Mouse (Mus musculus) Patski (cell line): Measurements from ENCODE around the gene Poc5. TPM values are rescaled to one million over a fixed set of nuclear protein-coding genes. Genes with fewer than 3 reads are reported as not detected.

ENCODE experiments used
- ATAC-seq: fragments of 100-300 bp; one replicate; pipeline ENCODE4 v1.8.0; 2021
- CTCF ChIA-PET: fragments of 350-600 bp; sonication (Branson Sonifier 250); formaldehyde crosslinking; loops from one replicate; lab custom pipeline; 2022; ENCODE audit warnings: inconsistent platforms; lab: Charles Lee
- POLR2A ChIA-PET: fragments of 350-600 bp; sonication (Branson Sonifier 250); formaldehyde crosslinking; loops from one replicate; lab custom pipeline; 2022; ENCODE audit warnings: antibody characterized with exemption, inconsistent platforms; lab: Charles Lee
- DNase-seq: peaks from one replicate; pipeline ENCODE4 v3.0.0-alpha.2; 2011; ENCODE audit warnings: low read depth, low spot score
- H3K27me3 ChIP-seq: fragments of 371-371 bp; one replicate; pipeline ENCODE4 v1.5.1; 2021
- CTCF ChIP-seq: fragments of 100-300 bp; IDR thresholded peaks from one replicate; pipeline ENCODE4 v1.5.1; 2021
- in situ Hi-C: fragments of 300-500 bp; cut with MboI; formaldehyde crosslinking; loops from 3 replicates; pipeline ENCODE4 v1.11.1; 2018; ENCODE audit warnings: low pct_unique_long_range_greater_than_20kb, mixed read lengths
- polyA plus RNA-seq: library from polyadenylated mRNA; unstranded; gene quantifications from one replicate; pipeline ENCODE4 v1.2.3, GENCODE M21; 2021

Poc5 gene
- polyA plus RNA-seq, 1 experiment from 2014 or later = 17.6 TPM

DNA sequence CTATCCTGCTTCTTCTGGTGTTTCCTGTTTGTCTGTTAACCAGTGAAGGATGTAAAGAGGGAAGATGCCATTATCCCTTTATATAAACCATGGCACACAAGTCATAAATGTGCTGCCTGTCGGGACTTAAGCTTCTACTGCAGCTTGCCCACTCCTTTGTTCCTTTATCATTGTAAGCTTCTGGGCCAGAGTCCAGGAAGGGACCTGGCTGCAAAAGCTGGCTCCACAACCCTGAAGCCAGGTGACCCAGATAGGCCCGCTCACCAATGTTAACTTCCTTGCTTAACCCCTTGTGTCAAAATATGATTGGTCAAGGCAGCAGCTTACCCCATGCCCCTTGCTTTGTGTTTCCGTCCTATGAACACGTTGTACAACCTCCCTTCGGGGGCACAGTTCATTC, 40.4 kb downstream of the Poc5 start:
- no peak for ATAC-seq

DNA sequence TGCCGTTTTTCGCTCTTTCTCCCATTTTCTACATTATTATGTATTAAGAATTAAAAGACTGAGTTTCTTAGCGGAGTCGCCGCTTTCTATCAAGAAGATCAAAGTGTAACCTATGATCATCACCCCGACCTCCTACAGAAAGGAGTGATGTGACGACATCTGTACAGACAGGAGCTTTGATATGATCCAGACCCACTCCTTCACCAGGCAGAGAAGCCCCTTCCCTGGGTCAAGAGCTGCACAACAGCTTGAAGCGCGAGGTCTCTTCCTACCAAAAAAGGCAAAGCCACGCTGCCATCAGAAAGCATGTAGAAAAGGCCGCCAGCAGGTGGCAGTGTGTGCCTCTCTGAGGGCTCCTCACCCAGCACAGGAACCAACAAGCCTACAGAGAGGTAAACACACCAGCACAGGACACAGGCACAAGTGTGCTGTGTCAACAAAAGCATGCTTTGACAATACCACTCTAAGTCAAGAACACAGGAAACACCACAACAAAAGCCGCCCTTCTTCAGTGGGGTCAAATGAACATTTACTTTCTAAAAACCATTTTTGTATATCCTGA, 43.6 kb downstream of the Poc5 start:
- in situ Hi-C loops = loop anchor here (5.0 kb wide), 1 partner anchor 161 kb away; no protein-coding TSS in a partner anchor
- DNase-seq = no peak
- CTCF ChIA-PET = interaction anchor here (0.6 to 5.0 kb wide), 11 partner anchors 10 to 173 kb away, joined by 3 to 38 read pairs (median 5); partner anchors contain the start of gene Ankdd1b
- peak; percentile 94 for TF ChIP-seq CTCF
- peak; percentile 89 for ATAC-seq
- H3K27me3 ChIP-seq = no peaks in the 10 kb centered on the region
- POLR2A ChIA-PET = no interaction called here

More for the DNA sequence above, 40.4 kb downstream of the Poc5 start:
- H3K27me3 ChIP-seq = no peaks in the 10 kb centered on the region
- no peak for DNase-seq
- POLR2A ChIA-PET = no interaction called here
- TF ChIP-seq CTCF = no peak
- in situ Hi-C loops = no loop called here
- CTCF ChIA-PET = interaction anchor here (0.7 kb wide), 1 partner anchor 11 kb away, joined by 3 read pairs; no protein-coding TSS in a partner anchor

DNA sequence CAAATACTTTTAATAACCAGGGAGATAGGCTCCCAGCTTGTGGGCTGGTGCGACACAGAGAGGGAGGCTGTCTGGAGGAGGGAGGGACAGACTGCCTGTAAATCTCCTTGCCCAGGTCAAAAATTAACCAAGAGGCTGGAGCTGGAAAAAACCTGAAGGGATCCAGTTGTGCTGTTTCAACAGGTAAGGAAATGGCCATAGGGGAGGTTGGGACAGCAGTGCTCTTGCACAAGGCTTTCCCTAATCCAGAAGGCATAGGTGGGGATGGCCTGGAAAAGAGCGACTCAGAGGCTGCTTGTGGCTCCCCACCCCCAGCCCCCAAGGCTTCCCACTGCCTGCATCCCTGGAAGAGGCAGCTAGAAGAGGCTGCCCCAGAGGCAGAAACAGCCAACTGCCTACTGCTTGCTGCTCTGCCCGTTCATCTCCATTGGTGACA, 44.3 kb downstream of the Poc5 start:
- in situ Hi-C loops = loop anchor here (5.0 kb wide), 1 partner anchor 160 kb away; no protein-coding TSS in a partner anchor
- CTCF ChIA-PET = interaction anchor here (1.0 to 5.0 kb wide), 4 partner anchors 39 to 165 kb away, joined by 3 to 38 read pairs (median 5); partner anchors contain the start of gene Ankdd1b
- no peak for TF ChIP-seq CTCF
- peak; percentile 75 for ATAC-seq
- DNase-seq = no peak
- H3K27me3 ChIP-seq = no peaks in the 10 kb centered on the region
- POLR2A ChIA-PET = interaction anchor here (0.6 kb wide), 1 partner anchor 80 kb away, joined by 3 read pairs; no protein-coding TSS in a partner anchor

- TF ChIP-seq CTCF = no peak
- H3K27me3 ChIP-seq = no peaks in the 10 kb centered on the region
- ATAC-seq (no peak), DNase-seq (no peak)
- in situ Hi-C loops = loop anchor here (5.0 kb wide), 1 partner anchor 159 kb away; no protein-coding TSS in a partner anchor
- POLR2A ChIA-PET = interaction anchor here (0.6 kb wide), 1 partner anchor 79 kb away, joined by 3 read pairs; no protein-coding TSS in a partner anchor
- CTCF ChIA-PET = interaction anchor here (1.1 to 5.0 kb wide), 2 partner anchors 47 to 160 kb away, joined by 3 to 38 read pairs; no protein-coding TSS in a partner anchor
Measured at GRCm38 (mm10) chr13:96433041-96433440, 44.9 kb downstream of the Poc5 start.

DNA sequence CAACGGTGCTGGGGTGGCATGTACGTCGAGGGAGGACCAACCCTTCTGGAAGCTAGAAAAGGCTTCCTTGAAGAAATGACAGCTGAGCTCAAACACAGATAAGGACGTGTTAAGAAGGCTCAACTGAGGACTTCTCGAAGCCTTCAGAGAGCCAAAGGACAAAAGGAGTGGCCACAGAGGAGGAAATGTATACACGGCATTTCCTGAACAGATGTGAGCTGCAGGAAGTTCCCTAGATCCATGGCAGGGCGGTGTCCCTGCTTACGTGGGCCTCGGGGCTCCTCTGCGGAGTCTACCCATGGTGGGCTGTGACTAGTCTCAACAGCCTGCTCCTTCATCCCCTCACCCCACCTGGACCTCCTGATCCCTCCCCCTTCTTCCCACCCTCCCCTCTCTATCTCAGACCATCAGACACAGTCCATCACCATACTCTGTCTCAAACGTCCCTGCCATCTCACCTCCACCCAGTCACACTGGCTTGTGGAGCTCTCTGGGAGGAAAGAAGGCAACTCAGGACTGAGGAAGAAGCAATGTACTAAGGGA, 45.6 kb downstream of the Poc5 start:
- H3K27me3 ChIP-seq = no peaks in the 10 kb centered on the region
- POLR2A ChIA-PET = no interaction called here
- in situ Hi-C loops = loop anchor here (5.0 kb wide), 1 partner anchor 159 kb away; no protein-coding TSS in a partner anchor
- CTCF ChIA-PET = interaction anchor here (0.7 to 5.0 kb wide), 3 partner anchors 46 to 159 kb away, joined by 3 to 38 read pairs (median 3); no protein-coding TSS in a partner anchor
- DNase-seq (no peak), ATAC-seq (no peak)
- no peak for TF ChIP-seq CTCF

DNA sequence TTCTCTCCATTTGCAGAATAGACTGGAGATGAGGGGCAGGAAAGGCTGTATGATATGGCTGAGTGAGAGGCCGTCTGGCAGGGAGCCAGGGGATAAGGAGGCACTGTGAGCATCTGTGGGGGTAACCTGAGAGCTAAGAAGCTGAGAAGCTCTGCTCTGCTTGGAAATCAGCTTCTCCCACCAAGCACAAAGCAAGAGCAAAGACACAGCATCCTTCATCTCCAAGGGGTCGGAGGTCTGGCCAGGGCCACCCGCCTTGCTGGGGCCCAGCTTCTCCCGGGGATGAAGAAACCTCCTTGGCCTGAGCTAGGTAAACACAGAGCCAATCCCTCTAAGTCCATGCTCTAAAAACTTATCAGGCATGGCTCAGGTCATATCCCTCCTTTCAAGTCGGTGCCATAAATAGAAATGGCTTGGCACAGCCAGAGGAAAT, 46.8 kb downstream of the Poc5 start:
- no peak for TF ChIP-seq CTCF
- in situ Hi-C loops = loop anchor here (5.0 kb wide), 1 partner anchor 157 kb away; no protein-coding TSS in a partner anchor
- ChIA-PET POLR2A (no interaction called here), CTCF (interaction anchor here (1.5 to 5.0 kb wide), 2 partner anchors 13 to 158 kb away, joined by 3 to 38 read pairs; no protein-coding TSS in a partner anchor)
- no peak for DNase-seq
- no peak for ATAC-seq
- no peaks in the 10 kb centered on the region for H3K27me3 ChIP-seq

GRCm38 (mm10) chr13:96435793-96436192, 47.7 kb downstream of the Poc5 start:
- CTCF ChIA-PET = interaction anchor here (1.5 kb wide), 1 partner anchor 12 kb away, joined by 3 read pairs; no protein-coding TSS in a partner anchor
- POLR2A ChIA-PET = no interaction called here
- ATAC-seq (no peak), DNase-seq (no peak)
- TF ChIP-seq CTCF = no peak
- in situ Hi-C loops = no loop called here
- no peaks in the 10 kb centered on the region for H3K27me3 ChIP-seq

- ATAC-seq (no peak), DNase-seq (no peak)
- ChIA-PET POLR2A (no interaction called here), CTCF (no interaction called here)
- in situ Hi-C loops = no loop called here
- no peak for TF ChIP-seq CTCF
- H3K27me3 ChIP-seq = no peaks in the 10 kb centered on the region
Measured at GRCm38 (mm10) chr13:96436921-96437320, 48.8 kb downstream of the Poc5 start.

DNA sequence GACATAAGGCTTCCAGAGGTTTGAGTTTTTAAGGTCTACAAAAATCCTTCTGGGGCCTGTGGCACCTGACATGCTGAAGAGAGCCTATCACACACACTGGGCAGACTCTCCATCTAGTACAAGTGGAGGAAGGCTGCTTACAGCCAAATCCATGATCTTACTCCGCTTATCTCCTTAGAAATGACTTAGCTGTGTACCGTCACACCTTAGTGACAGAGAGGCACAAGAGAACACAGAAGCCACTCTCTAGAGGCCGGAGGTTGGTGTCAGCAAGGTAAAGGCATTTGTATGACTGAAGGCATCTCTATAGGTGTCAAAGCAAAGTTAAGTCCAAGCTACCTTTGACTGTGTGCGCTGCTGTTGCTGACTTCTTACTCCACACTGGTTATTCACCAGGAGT, 52.3 kb downstream of the Poc5 start:
- in situ Hi-C loops = no loop called here
- CTCF ChIA-PET = no interaction called here
- POLR2A ChIA-PET = interaction anchor here (0.6 kb wide), 1 partner anchor 529 kb away, joined by 3 read pairs; no protein-coding TSS in a partner anchor
- no peak for ATAC-seq
- TF ChIP-seq CTCF = no peak
- no peak for DNase-seq
- no peaks in the 10 kb centered on the region for H3K27me3 ChIP-seq

GRCm38 (mm10) chr13:96450205-96450856, 62.2 kb downstream of the Poc5 start:
- TF ChIP-seq CTCF = no peak
- no peak for ATAC-seq
- POLR2A ChIA-PET = no interaction called here

More at GRCm38 (mm10) chr13:96450205-96450856, 62.2 kb downstream of the Poc5 start:
- H3K27me3 ChIP-seq = no peaks in the 10 kb centered on the region
- DNase-seq = no peak
- CTCF ChIA-PET = no interaction called here
- in situ Hi-C loops = no loop called here
